Mouse (Mus musculus) liver, postnatal 0 days (tissue): Measurements from ENCODE around the gene Bcl2l13.

Experiments used
- CTCF ChIP-seq: sonication (generic); IDR thresholded peaks from 2 replicates; pipeline ENCODE4 v1.5.1; 2016; ENCODE audit warnings: antibody characterized with exemption, low read depth
- EP300 ChIP-seq: IDR thresholded peaks from 2 replicates; pipeline ENCODE4 v1.6.1; 2016; ENCODE audit warnings: antibody characterized with exemption, low read depth, mild to moderate bottlenecking

DNA sequence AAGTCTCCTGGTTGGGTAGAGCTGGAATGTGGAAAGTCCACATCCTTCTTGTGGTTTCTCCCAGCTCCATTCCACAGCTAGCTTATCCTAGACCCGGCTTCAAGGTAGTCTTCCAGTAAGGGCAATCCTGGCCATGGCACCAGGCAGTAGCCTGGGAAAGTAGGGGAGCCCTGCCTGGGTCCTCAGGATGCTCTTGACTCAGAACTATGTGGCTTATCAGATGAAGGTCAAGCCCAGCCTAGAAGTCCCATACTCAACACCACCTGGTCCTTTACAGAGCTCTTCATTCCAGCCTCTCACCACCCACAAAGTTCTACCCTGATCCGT is 79.6 kb downstream of the Bcl2l13 start:
- TF ChIP-seq CTCF (no peak), EP300 (no peak)
